Mouse (Mus musculus) stomach, embryonic 14.5 days (tissue): Measurements from ENCODE around the gene Stk39. TPM values are rescaled to one million over a fixed set of nuclear protein-coding genes. Genes with fewer than 3 reads are reported as not detected.

Source experiments
- ATAC-seq: fragments of 200-750 bp; cut with Nextera tagmentation; 2 replicates; pipeline ENCODE4 v1.8.0; 2017; ENCODE audit warnings: low read depth, moderate TSS enrichment; ENCODE audit not compliant: insufficient number of reproducible peaks, insufficient read depth, low FRiP score
- H3K27ac ChIP-seq: fragments of 300-500 bp; sonication (generic); 2 replicates; pipeline ENCODE4 v1.5.1; 2014; ENCODE audit warnings: mild to moderate bottlenecking, low read length, moderate library complexity, mixed read lengths
- H3K27me3 ChIP-seq: fragments of 300-500 bp; sonication (generic); 2 replicates; pipeline ENCODE4 v1.6.1; 2014; ENCODE audit warnings: low read length, control low read depth, mixed read lengths; ENCODE audit not compliant: control insufficient read depth, insufficient read depth
- H3K36me3 ChIP-seq: fragments of 300-500 bp; sonication (generic); 2 replicates; pipeline ENCODE4 v1.6.1; 2014; ENCODE audit warnings: mild to moderate bottlenecking, control low read depth, low read length, moderate library complexity, mixed read lengths; ENCODE audit not compliant: control insufficient read depth, insufficient read depth
- H3K4me1 ChIP-seq: fragments of 300-500 bp; sonication (generic); 2 replicates; pipeline ENCODE4 v1.6.1; 2014; ENCODE audit warnings: low read length, control low read depth, mixed read lengths; ENCODE audit not compliant: control insufficient read depth, insufficient read depth
- H3K4me2 ChIP-seq: fragments of 300-500 bp; sonication (generic); replicated peaks from 2 replicates; pipeline ENCODE4 v1.6.1; 2014; ENCODE audit warnings: low read depth, low read length, control low read depth
- H3K4me3 ChIP-seq: fragments of 300-500 bp; sonication (generic); 2 replicates; pipeline ENCODE4 v1.5.1; 2014; ENCODE audit warnings: low read depth, low read length, control low read depth
- H3K9ac ChIP-seq: fragments of 300-500 bp; sonication (generic); replicated peaks from 2 replicates; pipeline ENCODE4 v1.6.1; 2014; ENCODE audit warnings: low read depth, mild to moderate bottlenecking, control low read depth, low read length, moderate library complexity, mixed read lengths
- H3K9me3 ChIP-seq: fragments of 300-500 bp; sonication (generic); 2 replicates; pipeline ENCODE4 v1.6.1; 2016; ENCODE audit warnings: low read depth, low read length, control low read depth; ENCODE audit not compliant: control insufficient read depth
- WGBS: fragments of 180-500 bp; shearing (Covaris S2); extraction: QIAGEN DNeasy Blood & Tissue Kit; methylation state at CpG from one replicate; pipeline ENCODE4 v1.1.7; 2014; 5-methylcytosine and 5-hydroxymethylcytosine counted together
- polyA plus RNA-seq: library from polyadenylated mRNA; unstranded; fragments of >200 nt; fragmentation: Nextera tagmentation; extraction: Ambion mirVana; gene quantifications from 2 replicates; pipeline ENCODE4 v1.2.1, GENCODE M21; 2014

Gene Stk39
- polyA plus RNA-seq, 1 experiment from 2014 or later: 20.1 TPM

- Histone ChIP-seq H3K4me2 (no peak overlapping the region), H3K9ac (no peak overlapping the region), H3K27ac (no peak overlapping the region), H3K9me3 (no peaks in the 10 kb centered on the region), H3K4me1 (peaks cover 21% of the 10 kb centered on the region), H3K27me3 (no peaks in the 10 kb centered on the region), H3K36me3 (no peaks in the 10 kb centered on the region), H3K4me3 (no peak overlapping the region)
- 56% methylated on average over 12 of the region's 12 CpGs for WGBS
- peak; percentile 28 for ATAC-seq
Observed at GRCm38 (mm10) chr2:68409640-68410215, 62.3 kb downstream of the Stk39 start.

GRCm38 (mm10) chr2:68408271-68408980 is 63.6 kb downstream of the Stk39 start:
- H3K4me1 ChIP-seq: peaks cover 24% of the 10 kb centered on the region
- H3K4me2 ChIP-seq: 0 out of 2 replicates have a peak overlapping the region, but pooled peaks have one; percentile 8
- H3K9me3 ChIP-seq: no peaks in the 10 kb centered on the region
- H3K9ac ChIP-seq: no peak overlapping the region
- no peaks in the 10 kb centered on the region for H3K27me3 ChIP-seq
- no peak overlapping the region; the same call in 1 of the 2 replicates for H3K27ac ChIP-seq
- peak; percentile 11; the same call in 1 of the 2 replicates for ATAC-seq
- H3K4me3 ChIP-seq: no peak overlapping the region
- H3K36me3 ChIP-seq: no peaks in the 10 kb centered on the region
- WGBS: 37% methylated on average over 17 of the region's 17 CpGs

DNA sequence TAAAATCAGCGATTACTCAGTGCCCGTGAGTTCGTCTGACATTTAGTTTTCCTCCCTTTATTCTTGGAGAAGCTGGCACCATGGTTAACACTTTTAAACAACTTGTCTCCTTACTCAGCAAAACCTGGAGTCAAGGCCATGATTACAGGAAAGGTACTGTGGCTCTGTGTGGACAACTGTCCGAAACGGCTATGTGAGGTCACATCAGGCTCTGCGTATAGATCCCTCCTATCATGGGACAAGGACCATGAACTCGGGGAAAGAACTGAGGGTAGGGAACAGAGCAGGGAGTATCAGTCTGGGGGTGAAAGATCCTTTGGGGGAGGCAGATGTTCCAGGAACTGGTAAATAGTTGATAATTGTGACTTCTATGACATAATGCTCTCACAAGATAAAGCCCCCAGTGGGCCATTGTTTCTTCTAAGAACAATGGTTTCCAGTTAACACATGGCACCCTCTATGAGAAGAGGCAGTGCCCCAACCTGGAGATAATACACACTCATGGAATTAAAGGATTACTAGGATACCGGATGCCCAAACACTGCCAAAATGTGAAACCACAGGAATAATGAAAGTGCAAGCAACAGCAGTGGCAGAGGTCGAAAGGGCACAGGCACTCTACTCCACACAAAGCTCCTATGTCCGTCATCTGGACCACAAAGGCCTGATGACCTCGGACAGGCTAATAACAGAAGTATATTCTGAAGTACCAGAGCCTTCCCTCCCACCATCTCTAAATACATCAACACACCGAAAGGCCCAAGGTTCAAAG is 64.7 kb downstream of the Stk39 start:
- Histone ChIP-seq H3K27ac (no peak overlapping the region), H3K27me3 (no peaks in the 10 kb centered on the region; the same call in 1 of the 2 replicates), H3K4me2 (no peak overlapping the region), H3K36me3 (no peaks in the 10 kb centered on the region), H3K4me3 (no peak overlapping the region), H3K4me1 (peaks cover 24% of the 10 kb centered on the region), H3K9ac (no peak overlapping the region), H3K9me3 (no peaks in the 10 kb centered on the region)
- no peak for ATAC-seq
- WGBS: 62% methylated on average over 12 of the region's 12 CpGs

DNA sequence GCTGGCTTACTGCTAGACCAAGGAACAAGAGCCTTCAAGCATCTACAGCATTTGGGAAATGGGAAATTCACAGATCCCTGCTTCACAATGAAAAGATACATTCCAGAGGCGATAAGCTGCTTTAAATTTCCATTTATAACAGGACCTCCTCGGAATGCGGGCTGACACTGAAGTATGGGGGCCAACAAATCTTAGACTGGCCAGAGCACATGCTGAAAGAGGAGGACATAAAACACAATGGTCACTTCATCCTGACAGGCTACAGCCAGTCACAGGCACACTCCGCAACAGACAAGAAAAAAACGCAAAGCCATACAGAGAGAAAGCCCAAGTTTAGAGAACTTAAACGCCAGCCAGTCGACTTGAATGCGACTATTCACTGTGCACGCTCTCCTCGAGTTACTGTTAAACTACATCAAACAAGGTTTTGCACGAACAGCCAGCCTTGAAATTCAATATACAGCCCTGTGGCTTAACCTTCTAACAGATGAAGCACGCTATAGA is 65.4 kb downstream of the Stk39 start:
- 21% methylated on average over 12 of the region's 12 CpGs for WGBS
- no peaks in the 10 kb centered on the region; the same call in 1 of the 2 replicates for H3K27me3 ChIP-seq
- H3K4me3 ChIP-seq: no peak overlapping the region
- H3K4me1 ChIP-seq: peaks cover 24% of the 10 kb centered on the region
- no peak overlapping the region for H3K4me2 ChIP-seq
- ATAC-seq: no peak
- no peaks in the 10 kb centered on the region for H3K9me3 ChIP-seq
- H3K9ac ChIP-seq: no peak overlapping the region
- H3K36me3 ChIP-seq: no peaks in the 10 kb centered on the region
- no peak overlapping the region for H3K27ac ChIP-seq

DNA sequence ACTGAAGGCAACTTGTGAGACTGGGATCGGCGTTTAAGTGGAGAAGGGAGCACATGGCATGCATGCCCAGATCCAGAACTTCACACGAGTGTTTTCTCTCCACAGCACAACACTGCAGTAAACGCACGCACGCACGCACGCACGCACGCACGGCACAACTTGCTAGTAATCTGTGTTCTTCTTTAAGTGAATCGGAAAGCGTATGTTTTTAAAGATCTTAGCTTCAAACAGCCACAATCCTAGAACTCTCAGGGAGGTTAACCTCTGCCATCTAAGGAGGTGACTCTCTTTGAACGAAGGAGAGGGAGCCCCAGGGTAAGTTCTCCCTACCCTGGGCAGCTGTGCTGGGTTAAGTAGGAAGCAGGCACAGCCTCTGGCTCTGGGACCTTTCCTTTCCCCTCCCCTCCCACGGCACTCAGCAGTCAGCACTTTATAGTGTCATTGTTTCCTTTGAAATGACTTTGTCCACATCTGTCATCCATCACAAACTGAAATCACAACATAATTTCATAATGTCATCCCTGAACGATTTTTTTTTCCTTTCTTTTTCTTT is 66.8 kb downstream of the Stk39 start:
- H3K9me3 ChIP-seq: no peaks in the 10 kb centered on the region
- H3K9ac ChIP-seq: no peak overlapping the region
- ATAC-seq: no peak
- 50% methylated on average over 16 of the region's 16 CpGs for WGBS
- H3K4me2 ChIP-seq: no peak overlapping the region; the same call in 1 of the 2 replicates
- no peaks in the 10 kb centered on the region; the same call in 1 of the 2 replicates for H3K27me3 ChIP-seq
- no peak overlapping the region for H3K27ac ChIP-seq
- no peaks in the 10 kb centered on the region for H3K36me3 ChIP-seq
- H3K4me3 ChIP-seq: no peak overlapping the region
- H3K4me1 ChIP-seq: peaks cover 24% of the 10 kb centered on the region

GRCm38 (mm10) chr2:68404274-68405162 is 67.5 kb downstream of the Stk39 start:
- Histone ChIP-seq H3K9me3 (no peaks in the 10 kb centered on the region), H3K36me3 (no peaks in the 10 kb centered on the region), H3K9ac (no peak overlapping the region), H3K27ac (no peak overlapping the region), H3K4me3 (no peak overlapping the region), H3K4me1 (peaks cover 21% of the 10 kb centered on the region), H3K4me2 (no peak overlapping the region; the same call in 1 of the 2 replicates), H3K27me3 (no peaks in the 10 kb centered on the region; the same call in 1 of the 2 replicates)
- 54% methylated on average over 18 of the region's 18 CpGs for WGBS
- ATAC-seq: no peak

DNA sequence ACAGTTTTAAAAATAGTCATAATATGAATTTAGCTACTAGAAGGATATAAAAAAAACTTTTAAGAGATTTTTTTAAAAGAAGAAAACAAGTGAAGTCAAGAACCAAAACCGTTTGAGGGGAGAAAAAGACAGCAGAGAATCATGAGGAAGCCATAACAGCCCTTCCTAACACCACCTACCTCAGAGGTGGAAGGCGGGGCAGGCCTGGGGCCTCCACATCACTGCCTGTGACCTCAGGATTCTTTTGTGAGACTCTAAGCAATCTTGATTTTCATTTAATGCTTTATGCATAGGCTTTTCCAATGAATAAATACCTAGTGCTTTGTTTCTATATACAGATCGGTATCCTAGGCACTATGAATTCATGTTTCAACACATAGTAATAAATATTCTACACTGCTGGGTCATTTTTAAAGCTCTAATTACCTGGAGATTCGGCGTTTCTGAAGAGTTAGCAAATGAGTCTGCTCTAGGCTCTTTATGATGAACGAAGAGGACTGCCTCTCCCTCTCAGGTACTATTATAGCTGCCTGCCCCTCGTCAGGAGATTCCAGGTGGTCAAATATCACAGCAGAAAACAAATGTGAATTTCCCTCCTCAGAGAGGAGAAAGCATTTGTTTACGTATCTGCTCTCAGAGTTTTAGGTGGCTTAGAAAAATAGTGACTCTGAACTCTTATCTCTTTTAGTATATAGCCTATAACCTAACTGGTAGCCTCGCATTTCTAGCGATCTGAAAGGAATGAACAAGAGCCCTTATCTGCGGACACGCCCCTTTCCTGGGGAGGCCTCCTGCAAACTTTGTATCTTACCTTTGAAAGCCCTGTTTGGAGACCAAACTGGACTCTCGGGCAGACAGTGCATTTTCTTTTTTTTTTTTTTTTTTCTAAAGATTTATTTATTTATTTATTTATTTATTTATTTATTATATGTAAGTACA is 78.2 kb downstream of the Stk39 start:
- H3K27me3 ChIP-seq: no peaks in the 10 kb centered on the region
- H3K4me3 ChIP-seq: no peak overlapping the region
- no peak for ATAC-seq
- H3K9ac ChIP-seq: no peak overlapping the region
- no peaks in the 10 kb centered on the region; the same call in 1 of the 2 replicates for H3K36me3 ChIP-seq
- H3K4me2 ChIP-seq: no peak overlapping the region
- no peak overlapping the region for H3K27ac ChIP-seq
- H3K4me1 ChIP-seq: no peaks in the 10 kb centered on the region
- WGBS: 62% methylated on average over 13 of the region's 13 CpGs
- H3K9me3 ChIP-seq: no peaks in the 10 kb centered on the region
